Mouse (Mus musculus) liver, embryonic 12.5 days (tissue): ENCODE measurements at regions not wholly inside any gene's neighbourhood (a gene's known extent, or its start where the extent isn't known, plus 50 kb on each side); places are given as distances from the start of the nearest gene placed in this dataset.

Experiments used
- ATAC-seq: fragments of 200-750 bp; cut with Nextera tagmentation; 2 replicates; pipeline ENCODE4 v1.8.0; 2017; ENCODE audit warnings: moderate number of reproducible peaks, mild to moderate bottlenecking, moderate library complexity
- H3K27ac ChIP-seq: fragments of 300-500 bp; sonication (generic); 2 replicates; pipeline ENCODE4 v1.5.1; 2016; ENCODE audit warnings: mild to moderate bottlenecking
- H3K27me3 ChIP-seq: fragments of 300-500 bp; sonication (generic); replicated peaks from 2 replicates; pipeline ENCODE4 v1.6.1; 2016; ENCODE audit warnings: mild to moderate bottlenecking, moderate library complexity
- H3K36me3 ChIP-seq: fragments of 300-500 bp; sonication (generic); 2 replicates; pipeline ENCODE4 v1.6.1; 2016; ENCODE audit warnings: mild to moderate bottlenecking, moderate library complexity
- H3K4me1 ChIP-seq: fragments of 300-500 bp; sonication (generic); 2 replicates; pipeline ENCODE4 v1.6.1; 2016
- H3K4me2 ChIP-seq: fragments of 300-500 bp; sonication (generic); 2 replicates; pipeline ENCODE4 v1.6.1; 2016; ENCODE audit warnings: mild to moderate bottlenecking, moderate library complexity
- H3K4me3 ChIP-seq: fragments of 300-500 bp; sonication (generic); 2 replicates; pipeline ENCODE4 v1.5.1; 2016; ENCODE audit warnings: mild to moderate bottlenecking, moderate library complexity
- H3K9ac ChIP-seq: fragments of 300-500 bp; sonication (generic); 2 replicates; pipeline ENCODE4 v1.6.1; 2016; ENCODE audit warnings: mild to moderate bottlenecking, moderate library complexity
- H3K9me3 ChIP-seq: fragments of 300-500 bp; sonication (generic); replicated peaks from 2 replicates; pipeline ENCODE4 v1.6.1; 2016; ENCODE audit warnings: mild to moderate bottlenecking, moderate library complexity
- WGBS: fragments of 180-500 bp; shearing (Covaris S2); methylation state at CpG from one replicate; pipeline ENCODE4 v1.1.7; 2016; ENCODE audit not compliant: insufficient replicate concordance; 5-methylcytosine and 5-hydroxymethylcytosine counted together

- Histone ChIP-seq H3K9me3 (no peaks in the 10 kb centered on the region), H3K36me3 (no peaks in the 10 kb centered on the region), H3K4me2 (no peak overlapping the region), H3K27ac (no peak overlapping the region), H3K27me3 (no peaks in the 10 kb centered on the region), H3K9ac (no peak overlapping the region), H3K4me1 (no peaks in the 10 kb centered on the region), H3K4me3 (no peak overlapping the region)
- no peak for ATAC-seq
Measured at GRCm38 (mm10) chr15:40032088-40032487, 102.1 kb upstream of the 9330182O14Rik start.

GRCm38 (mm10) chr15:40036181-40036580, 98.0 kb upstream of the 9330182O14Rik start:
- no peak overlapping the region for H3K27ac ChIP-seq
- no peaks in the 10 kb centered on the region for H3K9me3 ChIP-seq
- no peak overlapping the region for H3K4me2 ChIP-seq
- H3K4me3 ChIP-seq: no peak overlapping the region
- H3K36me3 ChIP-seq: no peaks in the 10 kb centered on the region
- no peak overlapping the region for H3K9ac ChIP-seq
- no peaks in the 10 kb centered on the region for H3K27me3 ChIP-seq
- ATAC-seq: no peak
- no peaks in the 10 kb centered on the region for H3K4me1 ChIP-seq
- WGBS: 77% methylated on average over 1 of the region's 1 CpGs

DNA sequence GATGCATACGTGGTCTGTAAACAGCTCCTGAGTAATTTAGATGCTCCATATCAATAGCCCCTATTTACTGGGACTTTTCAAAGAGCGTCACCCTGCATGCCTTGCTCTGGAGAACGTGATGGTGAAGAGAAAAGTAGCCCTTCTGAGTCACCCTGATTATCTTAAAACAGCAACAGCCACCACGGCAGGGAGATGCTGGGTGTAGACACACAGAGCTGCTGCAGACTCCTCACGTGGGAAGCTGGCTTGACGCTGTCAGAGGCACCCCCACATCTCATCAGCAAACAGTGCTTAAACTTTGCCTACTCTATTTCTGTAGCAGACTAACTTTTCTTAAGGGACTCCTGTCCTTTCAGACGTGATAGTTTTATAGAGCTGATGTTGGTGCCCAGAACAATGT, 96.9 kb upstream of the 9330182O14Rik start:
- Histone ChIP-seq H3K27me3 (no peaks in the 10 kb centered on the region), H3K9me3 (no peaks in the 10 kb centered on the region), H3K4me2 (no peak overlapping the region), H3K36me3 (no peaks in the 10 kb centered on the region), H3K9ac (no peak overlapping the region), H3K27ac (no peak overlapping the region), H3K4me1 (no peaks in the 10 kb centered on the region), H3K4me3 (no peak overlapping the region)
- no peak for ATAC-seq
- 38% methylated on average over 7 of the region's 7 CpGs for WGBS

GRCm38 (mm10) chr15:40046219-40046618, 87.9 kb upstream of the 9330182O14Rik start:
- ATAC-seq: no peak
- 59% methylated on average over 5 of the region's 5 CpGs for WGBS

DNA sequence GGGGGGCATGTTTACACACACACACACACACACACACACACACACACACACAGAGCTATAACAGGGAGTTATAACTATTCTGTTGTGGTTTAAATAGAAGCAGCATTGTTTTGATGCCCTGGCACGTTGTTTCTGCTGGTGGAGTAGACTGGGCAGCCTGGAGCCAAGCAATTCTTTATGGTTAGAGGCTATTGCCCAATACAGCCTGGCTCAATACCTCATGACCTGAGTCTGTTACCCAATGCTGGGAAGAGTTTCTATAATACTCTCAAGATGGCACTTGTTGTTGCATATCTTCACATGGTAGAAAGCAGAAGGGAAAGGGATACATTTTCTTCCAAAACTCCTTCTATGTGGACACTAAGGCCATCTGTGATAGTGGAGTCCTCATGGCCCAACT, 87.1 kb upstream of the 9330182O14Rik start:
- no peaks in the 10 kb centered on the region for H3K36me3 ChIP-seq
- no peaks in the 10 kb centered on the region for H3K9me3 ChIP-seq
- H3K27ac ChIP-seq: no peak overlapping the region
- no peak for ATAC-seq
- H3K4me2 ChIP-seq: no peak overlapping the region
- H3K9ac ChIP-seq: no peak overlapping the region
- H3K27me3 ChIP-seq: no peaks in the 10 kb centered on the region
- no peak overlapping the region for H3K4me3 ChIP-seq
- 42% methylated on average over 1 of the region's 1 CpGs for WGBS
- no peaks in the 10 kb centered on the region for H3K4me1 ChIP-seq

More at GRCm38 (mm10) chr15:40046219-40046618, 87.9 kb upstream of the 9330182O14Rik start:
- no peak overlapping the region for H3K27ac ChIP-seq
- no peak overlapping the region for H3K9ac ChIP-seq
- no peaks in the 10 kb centered on the region for H3K27me3 ChIP-seq
- no peak overlapping the region for H3K4me2 ChIP-seq
- no peaks in the 10 kb centered on the region for H3K4me1 ChIP-seq
- no peak overlapping the region for H3K4me3 ChIP-seq
- no peaks in the 10 kb centered on the region for H3K36me3 ChIP-seq
- H3K9me3 ChIP-seq: no peaks in the 10 kb centered on the region

- 73% methylated on average over 2 of the region's 2 CpGs for WGBS
- Histone ChIP-seq H3K27me3 (no peaks in the 10 kb centered on the region), H3K4me2 (no peak overlapping the region), H3K27ac (no peak overlapping the region), H3K9me3 (no peaks in the 10 kb centered on the region), H3K4me1 (no peaks in the 10 kb centered on the region), H3K36me3 (no peaks in the 10 kb centered on the region), H3K4me3 (no peak overlapping the region), H3K9ac (no peak overlapping the region)
- ATAC-seq: no peak
Measured at GRCm38 (mm10) chr15:40068051-40068450, 66.1 kb upstream of the 9330182O14Rik start.

DNA sequence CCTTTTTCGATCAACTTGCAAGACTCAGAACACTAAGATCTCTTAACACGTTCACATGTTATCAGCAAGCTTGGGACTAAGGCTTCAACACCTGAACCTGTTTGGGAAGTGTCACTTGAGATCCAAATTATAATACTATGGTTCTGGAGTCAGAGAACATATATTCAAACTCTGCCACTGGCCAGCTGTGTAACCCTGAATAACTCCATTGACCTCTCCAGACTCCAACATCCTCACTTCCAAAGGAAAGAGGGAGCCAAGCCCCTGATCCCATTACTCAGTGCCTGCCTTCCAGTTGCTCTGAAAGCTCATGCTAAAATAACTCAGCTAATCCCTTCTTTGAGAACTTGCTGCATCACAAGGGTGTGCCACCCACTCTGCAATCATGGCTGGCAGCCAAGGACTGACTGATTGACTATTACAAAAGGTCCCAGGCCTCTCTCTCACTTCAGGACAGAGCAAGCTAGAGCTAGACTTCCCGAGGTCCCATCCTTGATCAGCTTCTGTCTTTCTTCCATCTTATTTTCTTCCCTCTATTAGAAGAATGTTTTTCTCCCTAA, 58.8 kb upstream of the 9330182O14Rik start:
- no peak overlapping the region for H3K4me3 ChIP-seq
- H3K9ac ChIP-seq: no peak overlapping the region
- H3K9me3 ChIP-seq: no peaks in the 10 kb centered on the region
- H3K4me2 ChIP-seq: no peak overlapping the region
- H3K36me3 ChIP-seq: no peaks in the 10 kb centered on the region
- H3K27ac ChIP-seq: no peak overlapping the region
- 51% methylated on average over 3 of the region's 3 CpGs for WGBS
- ATAC-seq: no peak
- H3K4me1 ChIP-seq: no peaks in the 10 kb centered on the region
- no peaks in the 10 kb centered on the region for H3K27me3 ChIP-seq

GRCm38 (mm10) chr15:40079872-40080271, 54.3 kb upstream of the 9330182O14Rik start:
- H3K9ac ChIP-seq: no peak overlapping the region
- H3K4me2 ChIP-seq: no peak overlapping the region
- H3K27ac ChIP-seq: no peak overlapping the region
- ATAC-seq: no peak
- H3K27me3 ChIP-seq: no peaks in the 10 kb centered on the region
- H3K4me1 ChIP-seq: no peaks in the 10 kb centered on the region
- no peaks in the 10 kb centered on the region for H3K9me3 ChIP-seq
- H3K36me3 ChIP-seq: no peaks in the 10 kb centered on the region
- 72% methylated on average over 6 of the region's 6 CpGs for WGBS
- H3K4me3 ChIP-seq: no peak overlapping the region
